Mouse (Mus musculus): ENCODE results near the gene Tnfaip1. TPM values are rescaled to one million over a fixed set of nuclear protein-coding genes. Genes with fewer than 3 reads are reported as not detected.
"Not testable (repeated sequence)": the region's sequence is repeated elsewhere in the genome, so short reads cannot be mapped to it uniquely, and the experiment has no call there.

The Tnfaip1 gene
- polyA plus RNA-seq, 1 experiment from 2014 or later: 63.7 TPM

DNA sequence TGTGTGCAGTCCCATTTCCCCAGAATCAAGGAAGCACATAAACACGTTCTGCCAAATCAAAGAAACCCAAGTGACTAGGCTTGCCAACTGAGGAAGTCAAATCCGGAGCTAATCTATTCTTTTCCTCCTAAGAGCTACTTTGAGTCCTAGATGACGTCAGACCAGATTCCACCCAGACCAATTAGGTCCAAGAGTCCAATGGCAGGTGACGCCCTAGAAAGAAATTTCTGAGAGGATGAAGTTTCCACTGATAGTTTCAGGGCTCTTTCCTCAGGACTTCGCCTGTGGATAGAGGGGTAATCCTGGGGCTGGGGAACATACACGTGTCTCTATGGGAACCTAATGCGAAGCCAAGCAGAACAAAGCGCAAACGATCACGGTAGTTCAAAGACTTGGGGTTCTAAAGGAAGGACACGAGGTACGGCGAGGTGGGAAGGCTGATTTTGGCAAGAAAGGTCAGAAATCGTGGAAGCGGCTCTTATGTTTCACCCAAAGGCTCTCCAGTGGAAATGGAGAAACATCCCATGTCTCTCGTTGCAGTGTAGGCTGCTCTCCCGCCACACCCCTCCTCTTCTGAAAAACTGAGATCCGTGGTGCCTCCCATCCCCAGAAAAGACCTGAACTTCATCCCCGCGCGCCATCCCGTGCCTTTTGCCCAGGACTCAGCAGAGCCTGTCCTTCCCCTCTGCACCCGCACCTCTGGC, 604 bp downstream of the Tnfaip1 start:
- WGBS: under 1% methylated on average over 23 of the region's 23 CpGs

DNA sequence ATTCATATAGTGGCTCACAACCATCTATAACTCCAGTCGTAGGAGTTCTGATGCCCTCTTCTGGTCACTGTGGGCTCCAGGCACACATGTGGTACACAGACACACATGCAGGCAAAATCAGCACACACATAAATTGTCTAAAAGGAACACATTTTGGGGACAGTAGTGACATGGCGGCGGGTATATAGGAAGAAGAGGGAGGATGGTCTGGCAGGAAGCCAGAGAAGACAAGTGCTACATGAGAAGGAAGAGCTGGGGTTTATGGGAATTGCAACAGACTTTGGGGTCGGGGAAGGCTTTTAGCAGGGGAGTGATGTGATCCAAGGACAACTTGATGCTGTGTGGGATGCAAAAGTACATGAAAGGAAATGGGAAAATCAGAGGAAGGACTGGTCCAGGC, 1.6 kb downstream of the Tnfaip1 start:
- H3K4me1 ChIP-seq (replicated peaks): peaks cover 34% of the 10 kb centered on the region
- H3K4me2 ChIP-seq: peak overlapping the region; percentile 72
- 80% methylated on average over 4 of the region's 4 CpGs for WGBS
- peak overlapping the region; percentile 94 for H3K4me3 ChIP-seq
- peaks cover 20% of the 10 kb centered on the region for H3K36me3 ChIP-seq
- no peak overlapping the region for H3K9ac ChIP-seq
- peak overlapping the region; percentile 97 for H3K27ac ChIP-seq
- no peak for ATAC-seq (replicated peaks; ENCODE audit: insufficient number of reproducible peaks, insufficient read depth, low FRiP score, low read depth)
- no peaks in the 10 kb centered on the region for H3K9me3 ChIP-seq (replicated peaks)
- H3K27me3 ChIP-seq: no peaks in the 10 kb centered on the region

More for the DNA sequence above, 604 bp downstream of the Tnfaip1 start:
- peak overlapping the region; percentile 88 for H3K9ac ChIP-seq
- peaks cover 30% of the 10 kb centered on the region for H3K4me1 ChIP-seq (replicated peaks)
- H3K4me3 ChIP-seq: peak overlapping the region; percentile 94
- peak overlapping the region; percentile 97 for H3K27ac ChIP-seq
- peak; percentile 33 for ATAC-seq (replicated peaks; ENCODE audit: insufficient number of reproducible peaks, insufficient read depth, low FRiP score, low read depth)
- peak overlapping the region; percentile 72 for H3K4me2 ChIP-seq
- H3K36me3 ChIP-seq: peaks cover 23% of the 10 kb centered on the region
- H3K27me3 ChIP-seq: no peaks in the 10 kb centered on the region
- no peaks in the 10 kb centered on the region for H3K9me3 ChIP-seq (replicated peaks)

DNA sequence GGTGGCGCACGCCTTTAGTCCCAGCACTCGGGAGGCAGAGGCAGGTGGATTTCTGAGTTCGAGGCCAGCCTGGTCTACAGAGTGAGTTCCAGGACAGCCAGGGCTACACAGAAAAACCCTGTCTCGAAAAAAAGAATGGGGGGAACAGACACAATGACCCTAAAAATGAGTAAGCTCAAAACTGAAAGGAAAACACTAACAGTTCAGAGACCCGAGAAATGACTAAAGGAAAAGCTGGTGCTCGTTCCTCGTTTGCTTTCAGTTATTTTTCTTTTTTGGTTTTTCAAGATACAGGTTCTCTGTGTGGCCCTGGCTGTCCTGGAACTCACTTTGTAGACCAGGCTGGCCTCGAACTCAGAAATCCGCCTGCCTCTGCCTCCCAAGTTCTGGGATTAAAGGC, 4.6 kb downstream of the Tnfaip1 start:
- not testable (repeated sequence) for H3K9ac ChIP-seq; H3K27me3 ChIP-seq; ATAC-seq (replicated peaks; ENCODE audit: insufficient number of reproducible peaks, insufficient read depth, low FRiP score, low read depth); H3K4me2 ChIP-seq; H3K9me3 ChIP-seq (replicated peaks); H3K4me3 ChIP-seq
- peak overlapping the region; percentile 73 for H3K27ac ChIP-seq
- WGBS: 73% methylated on average over 10 of the region's 10 CpGs
- H3K4me1 ChIP-seq (replicated peaks): peaks cover 23% of the 10 kb centered on the region
- H3K36me3 ChIP-seq: peaks cover 34% of the 10 kb centered on the region

DNA sequence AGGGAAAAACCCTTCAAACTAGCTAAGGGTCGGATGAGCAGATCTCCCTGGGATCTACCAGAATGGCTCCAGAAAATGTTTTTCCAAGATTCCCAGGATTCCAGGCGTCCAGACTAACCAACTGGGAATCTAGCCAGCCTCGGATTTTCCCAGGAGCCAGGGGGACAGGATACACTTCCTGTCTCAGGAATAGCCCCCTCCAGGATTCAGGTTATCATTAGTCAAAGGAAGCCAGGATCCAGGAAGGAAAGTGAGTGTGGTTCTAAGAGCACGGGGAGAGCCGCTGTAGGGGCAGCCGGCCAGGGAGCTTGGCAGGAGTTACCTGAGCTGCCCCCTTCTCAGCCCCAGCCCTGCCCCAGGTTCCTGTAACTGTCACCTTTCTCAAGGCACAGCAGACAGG, 5.1 kb downstream of the Tnfaip1 start:
- WGBS: 53% methylated on average over 6 of the region's 6 CpGs
- peaks cover 23% of the 10 kb centered on the region for H3K4me1 ChIP-seq (replicated peaks)
- peak overlapping the region; percentile 11; the same call in 1 of the 2 replicates for H3K4me2 ChIP-seq
- H3K9me3 ChIP-seq (replicated peaks): no peaks in the 10 kb centered on the region
- H3K27me3 ChIP-seq: no peaks in the 10 kb centered on the region
- ATAC-seq (replicated peaks; ENCODE audit: insufficient number of reproducible peaks, insufficient read depth, low FRiP score, low read depth): no peak; the same call in 1 of the 2 replicates
- peaks cover 38% of the 10 kb centered on the region for H3K36me3 ChIP-seq
- H3K9ac ChIP-seq: no peak overlapping the region
- no peak overlapping the region for H3K4me3 ChIP-seq
- H3K27ac ChIP-seq: peak overlapping the region; percentile 73

DNA sequence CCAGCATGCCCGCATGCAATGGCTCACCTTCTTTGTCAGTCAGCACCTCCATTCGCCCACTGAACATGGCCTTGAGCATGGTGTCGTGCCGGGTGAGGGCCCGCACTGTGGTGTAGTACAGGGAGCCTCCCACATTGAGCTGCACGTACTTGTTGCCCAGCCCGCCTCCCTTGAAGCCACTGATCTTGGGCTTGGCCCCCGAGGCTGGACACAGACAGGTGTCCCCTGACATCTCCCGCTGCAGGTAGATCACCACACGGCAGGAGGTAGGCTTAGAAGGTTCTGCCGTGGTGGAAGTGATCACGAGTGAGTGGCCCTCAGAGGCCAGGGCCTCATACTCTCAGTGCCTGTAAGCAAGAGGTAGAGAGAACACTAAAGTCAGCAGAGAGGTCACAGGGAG, 6.1 kb downstream of the Tnfaip1 start:
- Histone ChIP-seq H3K36me3 (peaks cover 47% of the 10 kb centered on the region), H3K4me3 (no peak overlapping the region), H3K4me2 (no peak overlapping the region), H3K9ac (no peak overlapping the region), H3K27me3 (no peaks in the 10 kb centered on the region), H3K9me3 (replicated peaks) (no peaks in the 10 kb centered on the region), H3K27ac (0 out of 2 replicates have a peak overlapping the region, but pooled peaks have one; percentile 73), H3K4me1 (replicated peaks) (peaks cover 19% of the 10 kb centered on the region)
- no peak for ATAC-seq (replicated peaks; ENCODE audit: insufficient number of reproducible peaks, insufficient read depth, low FRiP score, low read depth)
- 81% methylated on average over 12 of the region's 12 CpGs for WGBS

DNA sequence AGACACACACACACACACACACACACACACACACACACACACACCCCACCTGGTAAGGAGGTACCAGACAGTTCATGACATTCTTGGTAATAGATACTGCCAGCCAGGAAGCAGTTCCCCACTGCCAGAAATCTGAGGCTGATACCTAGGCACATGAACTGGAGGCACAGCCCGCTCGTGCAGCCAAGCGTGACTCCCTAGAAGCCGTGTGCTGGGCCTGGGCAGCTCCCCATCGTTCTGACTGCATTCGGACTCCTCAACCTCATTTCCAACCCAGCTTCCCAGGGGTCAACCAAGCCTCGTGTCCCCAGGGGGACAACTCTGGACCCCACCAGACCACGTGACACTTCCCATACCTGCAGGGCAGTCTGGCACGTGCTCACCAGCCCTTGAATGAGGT, 7.4 kb downstream of the Tnfaip1 start:
- H3K27ac ChIP-seq: no peak overlapping the region
- no peak for ATAC-seq (replicated peaks; ENCODE audit: insufficient number of reproducible peaks, insufficient read depth, low FRiP score, low read depth)
- no peak overlapping the region for H3K4me3 ChIP-seq
- H3K9me3 ChIP-seq (replicated peaks): no peaks in the 10 kb centered on the region
- peaks cover 13% of the 10 kb centered on the region for H3K4me1 ChIP-seq (replicated peaks)
- H3K9ac ChIP-seq: no peak overlapping the region
- WGBS: 82% methylated on average over 9 of the region's 9 CpGs
- H3K36me3 ChIP-seq: peaks cover 60% of the 10 kb centered on the region
- H3K4me2 ChIP-seq: no peak overlapping the region
- H3K27me3 ChIP-seq: no peaks in the 10 kb centered on the region

DNA sequence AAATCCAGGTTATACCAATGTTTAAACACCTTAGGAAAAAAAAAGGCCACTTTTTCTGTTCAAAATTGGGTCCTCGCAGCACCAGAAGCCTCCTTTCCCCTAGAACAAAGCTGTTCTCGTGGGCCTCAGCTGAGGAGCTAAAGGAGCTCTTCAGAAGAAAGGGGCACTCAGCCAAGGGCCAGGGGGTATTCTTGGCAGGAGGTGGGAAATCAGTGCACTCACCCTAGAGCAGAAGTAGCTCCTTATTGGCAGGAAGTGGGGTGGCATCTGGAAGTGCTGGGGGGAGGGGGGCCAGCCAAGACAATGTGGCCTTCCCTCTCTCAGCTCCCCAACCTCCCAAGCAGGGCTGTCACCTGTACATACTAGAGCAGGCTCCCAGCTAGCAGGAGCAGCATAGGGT, 11.3 kb downstream of the Tnfaip1 start:
- WGBS: 75% methylated on average over 2 of the region's 2 CpGs
- H3K27me3 ChIP-seq: no peaks in the 10 kb centered on the region
- no peak overlapping the region for H3K9ac ChIP-seq
- ATAC-seq (replicated peaks; ENCODE audit: insufficient number of reproducible peaks, insufficient read depth, low FRiP score, low read depth): no peak
- H3K4me2 ChIP-seq: no peak overlapping the region
- H3K36me3 ChIP-seq: peaks cover 96% of the 10 kb centered on the region
- no peak overlapping the region for H3K27ac ChIP-seq
- H3K4me3 ChIP-seq: no peak overlapping the region
- H3K4me1 ChIP-seq (replicated peaks): peaks cover 4% of the 10 kb centered on the region
- no peaks in the 10 kb centered on the region for H3K9me3 ChIP-seq (replicated peaks)

DNA sequence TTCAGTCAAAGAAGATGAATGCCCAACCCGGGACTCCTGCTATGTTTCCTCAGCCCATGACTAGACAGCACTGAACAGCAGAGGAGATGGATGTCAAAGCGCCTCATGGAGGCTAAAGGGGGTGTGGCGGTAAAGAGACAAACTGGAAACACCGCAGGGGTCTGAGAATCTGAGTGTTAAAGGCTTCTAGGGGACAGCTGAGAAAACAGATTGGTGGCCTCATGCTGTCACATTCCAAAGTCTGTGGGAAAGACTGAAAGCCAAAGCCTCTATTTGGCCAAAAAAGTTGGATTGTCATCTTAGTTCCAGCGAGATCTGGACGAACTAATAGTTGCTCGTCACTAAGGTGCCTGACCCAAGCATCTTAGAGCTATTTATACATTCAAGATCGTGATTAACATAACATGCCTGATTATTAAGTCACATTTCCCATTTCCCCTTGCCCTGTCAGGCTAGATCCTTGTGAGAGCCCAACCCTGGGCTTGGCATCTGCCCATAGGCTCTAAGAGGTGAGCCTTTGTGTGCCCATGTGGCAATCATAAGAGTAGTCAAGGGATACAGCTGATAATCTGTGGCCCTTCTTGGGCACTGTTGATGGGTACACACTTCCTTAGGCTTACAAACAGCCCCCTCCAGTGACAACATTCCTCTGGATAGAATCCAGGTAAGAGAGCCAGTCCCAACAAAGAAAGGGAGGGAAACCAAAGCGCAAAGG, 12.7 kb downstream of the Tnfaip1 start:
- H3K4me3 ChIP-seq: no peak overlapping the region
- H3K36me3 ChIP-seq: peaks cover 97% of the 10 kb centered on the region
- no peaks in the 10 kb centered on the region for H3K9me3 ChIP-seq (replicated peaks)
- H3K27ac ChIP-seq: no peak overlapping the region
- peaks cover 4% of the 10 kb centered on the region; the same call in 1 of the 2 replicates for H3K4me1 ChIP-seq (replicated peaks)
- H3K4me2 ChIP-seq: no peak overlapping the region
- H3K27me3 ChIP-seq: no peaks in the 10 kb centered on the region
- ATAC-seq (replicated peaks; ENCODE audit: insufficient number of reproducible peaks, insufficient read depth, low FRiP score, low read depth): no peak
- WGBS: 72% methylated on average over 9 of the region's 9 CpGs
- H3K9ac ChIP-seq: no peak overlapping the region

DNA sequence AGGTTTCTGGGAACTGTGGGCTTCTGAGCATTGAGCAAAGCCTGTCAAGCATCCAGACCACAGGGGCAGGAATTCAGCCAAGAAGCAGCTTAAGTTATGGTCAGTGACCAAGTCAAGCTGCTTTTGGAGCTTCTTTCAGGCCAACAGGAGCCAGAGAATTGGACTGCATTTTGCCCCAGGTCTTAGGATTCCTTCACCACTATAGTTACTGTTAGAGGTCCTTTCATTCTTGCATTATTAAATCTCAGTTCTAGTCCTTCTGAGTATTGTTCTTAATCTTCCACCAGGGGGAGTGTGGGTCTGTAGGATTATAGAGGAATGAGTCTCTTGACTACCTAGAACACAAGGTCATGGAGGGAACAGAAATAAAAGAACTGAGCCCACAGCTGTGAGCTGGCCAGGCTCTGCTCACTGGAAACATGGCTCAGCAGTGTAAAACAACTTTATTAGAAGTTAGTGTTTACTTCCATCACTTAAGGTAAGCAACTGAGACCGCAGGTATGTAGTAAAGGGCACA, 13.6 kb downstream of the Tnfaip1 start:
- ATAC-seq (replicated peaks; ENCODE audit: insufficient number of reproducible peaks, insufficient read depth, low FRiP score, low read depth): no peak
- no peak overlapping the region for H3K27ac ChIP-seq
- H3K36me3 ChIP-seq: peaks cover 98% of the 10 kb centered on the region
- H3K4me3 ChIP-seq: no peak overlapping the region
- no peak overlapping the region for H3K4me2 ChIP-seq
- peaks cover 4% of the 10 kb centered on the region; the same call in 1 of the 2 replicates for H3K4me1 ChIP-seq (replicated peaks)
- H3K9me3 ChIP-seq (replicated peaks): no peaks in the 10 kb centered on the region
- no peaks in the 10 kb centered on the region for H3K27me3 ChIP-seq
- no peak overlapping the region for H3K9ac ChIP-seq
- WGBS: 89% methylated on average over 1 of the region's 1 CpGs

DNA sequence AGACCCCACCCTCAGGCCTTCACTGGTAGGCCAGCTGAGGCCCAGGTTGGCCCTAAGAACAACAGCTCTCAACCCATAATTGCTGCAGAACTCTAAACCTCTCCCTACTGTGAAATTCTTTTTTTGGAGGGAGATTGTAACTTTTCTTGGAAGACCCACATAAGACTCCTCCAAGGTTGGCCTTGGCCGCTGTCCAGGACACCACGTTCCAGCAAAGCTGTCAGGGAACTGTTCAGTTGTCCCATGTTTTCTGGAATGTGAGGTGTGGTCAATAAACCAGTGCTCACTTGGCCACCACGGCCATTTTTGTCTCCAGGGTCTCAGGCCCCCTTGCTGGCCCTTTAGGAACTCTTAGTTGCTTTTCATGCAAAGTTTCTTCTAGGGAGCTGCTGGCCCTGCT, 14.3 kb downstream of the Tnfaip1 start:
- Histone ChIP-seq H3K9ac (no peak overlapping the region), H3K36me3 (peaks cover 94% of the 10 kb centered on the region), H3K27ac (no peak overlapping the region), H3K4me3 (no peak overlapping the region), H3K27me3 (no peaks in the 10 kb centered on the region), H3K9me3 (replicated peaks) (no peaks in the 10 kb centered on the region), H3K4me1 (replicated peaks) (peaks cover 4% of the 10 kb centered on the region; the same call in 1 of the 2 replicates), H3K4me2 (no peak overlapping the region)
- no peak for ATAC-seq (replicated peaks; ENCODE audit: insufficient number of reproducible peaks, insufficient read depth, low FRiP score, low read depth)
- WGBS: 78% methylated on average over 3 of the region's 3 CpGs

DNA sequence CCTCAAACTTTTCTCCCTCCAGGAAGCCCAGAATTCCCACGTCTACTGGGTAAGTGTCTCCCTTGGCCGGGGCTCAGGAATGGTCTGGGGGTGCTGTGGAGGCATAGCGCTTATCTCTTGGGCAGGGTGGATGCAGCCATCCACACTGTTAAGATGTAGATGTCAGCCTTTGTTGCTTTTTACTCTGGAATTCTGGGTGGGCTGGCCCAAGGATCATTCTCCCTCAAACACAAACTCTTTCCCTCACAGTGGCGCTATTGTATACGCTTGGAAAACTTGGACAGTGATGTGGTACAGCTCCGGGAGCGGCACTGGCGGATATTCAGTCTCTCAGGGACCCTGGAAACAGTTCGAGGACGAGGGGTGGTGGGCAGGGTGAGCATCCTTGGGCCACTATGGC, 17.2 kb downstream of the Tnfaip1 start:
- Histone ChIP-seq H3K36me3 (peaks cover 95% of the 10 kb centered on the region), H3K4me2 (no peak overlapping the region), H3K27me3 (no peaks in the 10 kb centered on the region), H3K4me3 (no peak overlapping the region), H3K9me3 (replicated peaks) (no peaks in the 10 kb centered on the region), H3K9ac (no peak overlapping the region), H3K27ac (no peak overlapping the region), H3K4me1 (replicated peaks) (peaks cover 4% of the 10 kb centered on the region; the same call in 1 of the 2 replicates)
- WGBS: 86% methylated on average over 10 of the region's 10 CpGs
- no peak for ATAC-seq (replicated peaks; ENCODE audit: insufficient number of reproducible peaks, insufficient read depth, low FRiP score, low read depth)

Measured in heart, embryonic 15.5 days (tissue).